Mouse (Mus musculus) left cerebral cortex, adult 2 months (tissue): ENCODE results near the gene Trim16. TPM values are rescaled to one million over a fixed set of nuclear protein-coding genes. Genes with fewer than 3 reads are reported as not detected.

Experiments
- DNase-seq, 2 experiments: peaks; one replicate each; pipeline ENCODE4 v3.0.0; 2021 to 2022; ENCODE audit warnings: low spot score in 2 of 2, mixed read lengths in 1 of 2; ENCODE audit errors: extremely low spot score in 1 of 2
- H3K27ac ChIP-seq: fragments of 200-600 bp; 2 replicates; pipeline ENCODE4 v1.8.1; 2022
- H3K4me3 ChIP-seq: fragments of 200-600 bp; 2 replicates; pipeline ENCODE4 v1.8.1; 2022
- CTCF ChIP-seq: fragments of 200-600 bp; IDR thresholded peaks from 2 replicates; pipeline ENCODE4 v1.8.1; 2022; ENCODE audit warnings: antibody characterized with exemption, mild to moderate bottlenecking, moderate library complexity
- intact Hi-C: fragments of 180-260 bp; cut with DNase I; formaldehyde crosslinking; loops from one replicate; pipeline ENCODE4 v1.15.1; 2025
- long read RNA-seq, 2 experiments: library from polyadenylated mRNA; stranded (forward); transcript quantifications; one replicate each; pipeline ENCODE4 v2.0.0; 2021; ENCODE audit warnings: borderline mapping rate in 2 of 2
- total RNA-seq, 2 experiments: library from RNA; stranded (reverse); gene quantifications; 2 replicates each; pipeline ENCODE4 v1.2.3; 2021

The Trim16 gene
- total RNA-seq, result 1 to 10 TPM; 2.4 to 4.0 TPM
- long read RNA-seq, experiment 1, partial matches to known transcripts, result 0 of 2 reads
- long read RNA-seq, experiment 1, other reads (novel, unspliced or antisense), result 1 of 2 reads
- long read RNA-seq, experiment 2, transcript Trim16-201 (6 exons, 3,906 nt), result major isoform, 7 of 7 reads
- long read RNA-seq, experiment 2, partial matches to known transcripts, result 0 of 7 reads
- long read RNA-seq, experiment 2, other reads (novel, unspliced or antisense), result 0 of 7 reads

GRCm38 (mm10) chr11:62820059-62820541, at the start of gene Trim16:
Gene Trim16 (plus strand): TSS chr11:62820231.
- TF ChIP-seq CTCF, result no peak
- H3K27ac ChIP-seq, result peak within 1 kb of the TSS; percentile 56
- DNase-seq, result peak; percentile 21 to 26

GRCm38 (mm10) chr11:62776510-62776909, 43.5 kb upstream of the Trim16 start:
- intact Hi-C loops, result no loop called here
- no peak overlapping the region for H3K4me3 ChIP-seq
- TF ChIP-seq CTCF, result no peak
- no peak overlapping the region for H3K27ac ChIP-seq
- no peak for DNase-seq

More at GRCm38 (mm10) chr11:62820059-62820541, at the start of gene Trim16:
- intact Hi-C loops, result no loop called here
- peak within 1 kb of the TSS; percentile 36 for H3K4me3 ChIP-seq

- DNase-seq, result peak; percentile 91
- intact Hi-C loops, result no loop called here
- Histone ChIP-seq H3K27ac (peak within 1 kb of the TSS; percentile 45), H3K4me3 (peak within 1 kb of the TSS; percentile 72)
- no peak; the same call in 1 of the 2 replicates for TF ChIP-seq CTCF
These were observed 31.0 kb upstream of the Trim16 start, which contains the start of gene Zfp286 for GRCm38 (mm10) chr11:62788935-62789616. Gene Zfp286 (minus strand): TSS chr11:62789462.

GRCm38 (mm10) chr11:62789617-62789936, 30.5 kb upstream of the Trim16 start:
- H3K4me3 ChIP-seq, result peak overlapping the region; percentile 72
- no peak for DNase-seq
- TF ChIP-seq CTCF, result no peak
- intact Hi-C loops, result no loop called here
- H3K27ac ChIP-seq, result peak overlapping the region; percentile 45; the same call in 1 of the 2 replicates

- no peak overlapping the region for H3K4me3 ChIP-seq
- intact Hi-C loops, result no loop called here
- no peak overlapping the region for H3K27ac ChIP-seq
- DNase-seq, result no peak
- no peak for TF ChIP-seq CTCF
These were observed 15.9 kb upstream of the Trim16 start for GRCm38 (mm10) chr11:62804119-62804518.

GRCm38 (mm10) chr11:62807965-62808364, 12.1 kb upstream of the Trim16 start:
- no peak overlapping the region for H3K4me3 ChIP-seq
- intact Hi-C loops, result no loop called here
- no peak overlapping the region for H3K27ac ChIP-seq
- DNase-seq, result no peak
- no peak for TF ChIP-seq CTCF

GRCm38 (mm10) chr11:62809201-62809600, 10.8 kb upstream of the Trim16 start:
- no peak overlapping the region for H3K27ac ChIP-seq
- no peak for DNase-seq
- H3K4me3 ChIP-seq, result no peak overlapping the region
- peak; percentile 45 for TF ChIP-seq CTCF
- intact Hi-C loops, result no loop called here

GRCm38 (mm10) chr11:62812268-62812667, 7.8 kb upstream of the Trim16 start:
- no peak overlapping the region for H3K27ac ChIP-seq
- intact Hi-C loops, result no loop called here
- no peak for DNase-seq
- H3K4me3 ChIP-seq, result no peak overlapping the region
- no peak for TF ChIP-seq CTCF

- TF ChIP-seq CTCF, result no peak
- no peak for DNase-seq
- intact Hi-C loops, result no loop called here
These were observed 6.5 kb upstream of the Trim16 start for GRCm38 (mm10) chr11:62813497-62813896.

GRCm38 (mm10) chr11:62813970-62814624, 5.9 kb upstream of the Trim16 start:
- TF ChIP-seq CTCF, result no peak
- Histone ChIP-seq H3K4me3 (no peak overlapping the region), H3K27ac (no peak overlapping the region)
- no peak for DNase-seq
- intact Hi-C loops, result no loop called here

More at GRCm38 (mm10) chr11:62813497-62813896, 6.5 kb upstream of the Trim16 start:
- Histone ChIP-seq H3K4me3 (no peak overlapping the region), H3K27ac (no peak overlapping the region)

- intact Hi-C loops, result no loop called here
- TF ChIP-seq CTCF, result no peak
- DNase-seq, result no peak
- Histone ChIP-seq H3K27ac (no peak overlapping the region), H3K4me3 (no peak overlapping the region)
These were observed 5.4 kb upstream of the Trim16 start for GRCm38 (mm10) chr11:62814625-62815024.

- no peak for TF ChIP-seq CTCF
- intact Hi-C loops, result no loop called here
- no peak for DNase-seq
- Histone ChIP-seq H3K27ac (no peak overlapping the region), H3K4me3 (no peak overlapping the region)
These were observed 4.6 kb upstream of the Trim16 start for GRCm38 (mm10) chr11:62815438-62815837.
